Mouse (Mus musculus) CH12.LX (cell line): ENCODE results near the gene Tpcn1. TPM values are rescaled to one million over a fixed set of nuclear protein-coding genes. Genes with fewer than 3 reads are reported as not detected.

Source experiments
- DNase-seq: peaks from one replicate; pipeline ENCODE4 v3.0.0-alpha.2; 2013; ENCODE audit errors: extremely low read depth
- H3K27ac ChIP-seq: 2 replicates; pipeline ENCODE4 v1.5.1; 2012; ENCODE audit warnings: low read depth, mild to moderate bottlenecking, control low read depth, moderate library complexity; ENCODE audit not compliant: insufficient read depth
- H3K27me3 ChIP-seq: replicated peaks from 2 replicates; pipeline ENCODE3; 2012; ENCODE audit warnings: inconsistent platforms
- H3K36me3 ChIP-seq, 2 experiments: replicated peaks in 1 of 2; 2 replicates each; pipeline versions ENCODE3 to v1.6.1; 2012; ENCODE audit warnings: inconsistent platforms in 1 of 2, low read length in 1 of 2, mild to moderate bottlenecking in 1 of 2, mixed read lengths in 1 of 2, moderate library complexity in 1 of 2; ENCODE audit not compliant: control insufficient read depth in 1 of 2, insufficient read depth in 1 of 2
- H3K4me1 ChIP-seq, 2 experiments: 2 replicates each; pipeline ENCODE4 v1.6.1; 2012; ENCODE audit warnings: inconsistent platforms in 1 of 2, moderate library complexity in 1 of 2; ENCODE audit not compliant: insufficient read depth in 2 of 2, control insufficient read depth in 1 of 2
- H3K4me2 ChIP-seq: 2 replicates; pipeline ENCODE4 v1.6.1; 2012; ENCODE audit warnings: low read depth, mild to moderate bottlenecking, control low read depth; ENCODE audit not compliant: poor library complexity, insufficient read depth, severe bottlenecking
- H3K4me3 ChIP-seq, 3 experiments: fragments of 150-350 bp in 1 of 3; sonication (generic) in 1 of 3; replicated peaks in 1 of 3; 2 replicates each; pipeline versions ENCODE3 to v1.5.1; 2011 to 2012; ENCODE audit warnings: low read depth in 2 of 3, low read length in 2 of 3, mild to moderate bottlenecking in 2 of 3, moderate library complexity in 2 of 3, control low read depth in 1 of 3, improper control_type of control experiment in 1 of 3, inconsistent platforms in 1 of 3, mixed read lengths in 1 of 3; ENCODE audit not compliant: poor library complexity in 1 of 3
- H3K79me2 ChIP-seq: replicated peaks from 2 replicates; pipeline ENCODE4 v1.6.1; 2012; ENCODE audit warnings: mild to moderate bottlenecking, moderate library complexity; ENCODE audit not compliant: control insufficient read depth, poor library complexity, insufficient read depth, severe bottlenecking; ENCODE audit errors: extremely low read depth
- H3K9ac ChIP-seq: 2 replicates; pipeline ENCODE4 v1.6.1; 2012; ENCODE audit warnings: low read depth, mild to moderate bottlenecking, control low read depth, moderate library complexity; ENCODE audit not compliant: insufficient read depth
- H3K9me3 ChIP-seq: replicated peaks from 2 replicates; pipeline ENCODE3; 2012; ENCODE audit warnings: low read length, inconsistent platforms, mixed read lengths
- BHLHE40 ChIP-seq: IDR thresholded peaks from 2 replicates; pipeline ENCODE4 v1.6.1; 2011; ENCODE audit warnings: mild to moderate bottlenecking, low read depth, low read length, improper control_type of control experiment
- CTCF ChIP-seq, 2 experiments: IDR thresholded peaks in 1 of 2; conservative IDR thresholded peaks in 1 of 2; 2 replicates each; pipeline ENCODE4 v1.5.1; 2011 to 2012; ENCODE audit warnings: low read depth in 2 of 2, low read length in 2 of 2, improper control_type of control experiment in 1 of 2, inconsistent platforms in 1 of 2, mild to moderate bottlenecking in 1 of 2, moderate library complexity in 1 of 2
- ELF1 ChIP-seq: IDR thresholded peaks from 2 replicates; pipeline ENCODE4 v1.6.1; 2014; ENCODE audit warnings: low read depth, mild to moderate bottlenecking, inconsistent platforms, low read length, improper control_type of control experiment
- EP300 ChIP-seq: IDR thresholded peaks from 2 replicates; pipeline ENCODE4 v1.6.1; 2011; ENCODE audit warnings: low read length, improper control_type of control experiment
- ETS1 ChIP-seq: conservative IDR thresholded peaks from 2 replicates; pipeline ENCODE4 v1.6.1; 2012; ENCODE audit warnings: low read depth, mild to moderate bottlenecking, inconsistent platforms, low read length, improper control_type of control experiment, moderate library complexity
- IRF4 ChIP-seq: IDR thresholded peaks from 2 replicates; pipeline ENCODE4 v1.6.1; 2014; ENCODE audit warnings: low read depth, mild to moderate bottlenecking, inconsistent platforms, low read length, improper control_type of control experiment
- MAFK ChIP-seq: IDR thresholded peaks from 2 replicates; pipeline ENCODE4 v1.6.1; 2011; ENCODE audit warnings: low read length, improper control_type of control experiment; ENCODE audit not compliant: insufficient replicate concordance
- MAX ChIP-seq: IDR thresholded peaks from 2 replicates; pipeline ENCODE4 v1.6.1; 2011; ENCODE audit warnings: low read length, improper control_type of control experiment
- MEF2A ChIP-seq: IDR thresholded peaks from 2 replicates; pipeline ENCODE4 v1.6.1; 2014; ENCODE audit warnings: low read depth, mild to moderate bottlenecking, inconsistent platforms, low read length, improper control_type of control experiment, borderline replicate concordance
- MXI1 ChIP-seq: IDR thresholded peaks from 2 replicates; pipeline ENCODE4 v1.6.1; 2011; ENCODE audit warnings: mild to moderate bottlenecking, low read depth, low read length, improper control_type of control experiment
- NELFE ChIP-seq: IDR thresholded peaks from 2 replicates; pipeline ENCODE4 v1.6.1; 2011; ENCODE audit warnings: low read depth, low read length, improper control_type of control experiment
- RAD21 ChIP-seq: IDR thresholded peaks from 2 replicates; pipeline ENCODE4 v1.6.1; 2011; ENCODE audit warnings: low read depth, mild to moderate bottlenecking, low read length, improper control_type of control experiment, moderate library complexity
- TCF12 ChIP-seq: IDR thresholded peaks from 2 replicates; pipeline ENCODE4 v1.6.1; 2014; ENCODE audit warnings: low read depth, mild to moderate bottlenecking, inconsistent platforms, low read length, improper control_type of control experiment
- ZC3H11A ChIP-seq: IDR thresholded peaks from 2 replicates; pipeline ENCODE4 v1.6.1; 2012; ENCODE audit warnings: low read depth, mild to moderate bottlenecking, inconsistent platforms, low read length, improper control_type of control experiment
- ZNF384 ChIP-seq: IDR thresholded peaks from 2 replicates; pipeline ENCODE4 v1.6.1; 2012; ENCODE audit warnings: low read depth, low read length, improper control_type of control experiment, inconsistent platforms
- dilution Hi-C: fragments of 300-500 bp; cut with MboI; formaldehyde crosslinking; loops from 2 replicates; pipeline ENCODE4 v1.14.3; 2020; ENCODE audit warnings: low sequenced_read_pairs; ENCODE audit not compliant: extremely low pct_unique_long_range_greater_than_20kb, extremely low pct_ligation_motif_present
- in situ Hi-C: fragments of 300-500 bp; cut with MboI; formaldehyde crosslinking; loops from 3 replicates; pipeline ENCODE4 v1.14.3; 2019; ENCODE audit warnings: low sequenced_read_pairs, low pct_ligation_motif_present, low pct_unique_long_range_greater_than_20kb, mixed read lengths
- polyA plus RNA-seq: library from polyadenylated mRNA; unstranded; fragments of >175 nt; gene quantifications from 2 replicates; pipeline ENCODE4 v1.2.1, GENCODE M21; 2012; ENCODE audit warnings: low read depth; ENCODE audit not compliant: insufficient read length
- total RNA-seq, 2 experiments: library from RNA; depleted of rRNA; stranded (reverse); fragments of 300-350 nt in 1 of 2; fragments of >200 nt in 1 of 2; gene quantifications; 2 replicates each; pipeline ENCODE4 v1.2.3; 2012 to 2014

The Tpcn1 gene
- total and polyA plus RNA-seq, 3 experiments, result 0.90 to 5.4 (median 2.2) TPM

DNA sequence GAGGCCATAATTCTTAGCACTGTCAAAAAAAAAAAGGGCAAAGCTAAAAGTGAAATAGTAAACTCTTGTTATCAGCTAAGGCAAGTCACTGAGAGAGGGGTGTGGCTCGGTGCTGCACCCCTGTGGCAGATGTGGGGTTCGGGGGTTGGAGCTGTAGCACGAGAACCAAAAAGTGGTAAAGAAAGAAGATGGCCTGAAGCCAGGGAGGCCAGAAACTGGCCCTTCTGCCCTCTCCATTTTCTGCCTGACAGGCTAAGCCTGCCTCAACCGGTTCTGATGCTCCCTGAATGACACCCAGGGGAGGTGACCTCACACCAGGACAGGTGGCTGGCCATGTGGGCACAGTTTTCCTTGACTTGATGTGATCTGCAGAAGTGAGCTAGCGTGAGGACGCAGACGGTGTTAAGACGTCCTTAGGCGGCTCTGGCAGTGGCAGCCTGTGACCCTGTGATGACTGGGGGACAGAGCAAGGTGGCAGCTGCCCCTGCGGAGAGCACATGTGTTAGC lies 10.5 kb downstream of the Tpcn1 start:
- Histone ChIP-seq H3K4me2 (no peak overlapping the region; the same call in 1 of the 2 replicates), H3K79me2 (no peaks in the 10 kb centered on the region), H3K27me3 (no peaks in the 10 kb centered on the region), H3K4me3 (no peak overlapping the region), H3K9ac (no peak overlapping the region), H3K36me3 (peaks cover 0 to 13% of the 10 kb centered on the region in 2 experiments)
- peak; percentile 48 for DNase-seq
- TF ChIP-seq MEF2A (no peak), IRF4 (0 out of 2 replicates have a peak, but pooled peaks have one; percentile 15), ETS1 (peak; percentile 32; the same call in 1 of the 2 replicates), BHLHE40 (peak; percentile 38; the same call in 1 of the 2 replicates), MAX (peak; percentile 34; the same call in 1 of the 2 replicates), TCF12 (0 out of 2 replicates have a peak, but pooled peaks have one; percentile 31), ZNF384 (peak; percentile 41; the same call in 1 of the 2 replicates), EP300 (no peak), CTCF (conservative IDR thresholded peaks at IDR 0.05 in 1 of 2, IDR thresholded peaks at IDR 0.05 in 1 of 2; ENCODE audit: low read depth in 2 of 2, low read length in 2 of 2) (peak in 1 of 2 experiments; percentile 40; a peak in 2 of 4 replicates), MAFK (no peak), ZC3H11A (no peak), MXI1 (peak; percentile 29; the same call in 1 of the 2 replicates)
- TF ChIP-seq, all 38 proteins: peak for 8
- dilution Hi-C loops, result no loop called here
- Histone ChIP-seq H3K9me3 (peaks cover 6% of the 10 kb centered on the region), H3K4me1 (peaks cover 28 to 43% of the 10 kb centered on the region in 2 experiments), H3K27ac (no peak overlapping the region)
- in situ Hi-C loops, result no loop called here

- H3K79me2 ChIP-seq, result no peaks in the 10 kb centered on the region
- H3K9ac ChIP-seq, result no peak overlapping the region
- peaks cover 0 to 7% of the 10 kb centered on the region in 2 experiments for H3K36me3 ChIP-seq
- H3K4me3 ChIP-seq, result no peak overlapping the region
- TF ChIP-seq ELF1, result no peak
- no peak for TF ChIP-seq NELFE
- no peak for TF ChIP-seq RAD21
- TF ChIP-seq ETS1, result no peak
- TF ChIP-seq MAFK, result no peak
- no peak for TF ChIP-seq EP300
- TF ChIP-seq, all 38 proteins: peak for 0
- peaks cover 2% of the 10 kb centered on the region for H3K9me3 ChIP-seq
- in situ Hi-C loops, result no loop called here
- no peak for DNase-seq
- no peaks in the 10 kb centered on the region for H3K27me3 ChIP-seq
- H3K4me1 ChIP-seq, result peaks cover 28 to 41% of the 10 kb centered on the region in 2 experiments
- H3K27ac ChIP-seq, result no peak overlapping the region
- no peak overlapping the region for H3K4me2 ChIP-seq
- dilution Hi-C loops, result no loop called here
These were observed 11.6 kb downstream of the Tpcn1 start for GRCm38 (mm10) chr5:120576781-120577301.
